Mouse (Mus musculus): Measurements from ENCODE around the gene Ip6k3.

The Ip6k3 gene

DNA sequence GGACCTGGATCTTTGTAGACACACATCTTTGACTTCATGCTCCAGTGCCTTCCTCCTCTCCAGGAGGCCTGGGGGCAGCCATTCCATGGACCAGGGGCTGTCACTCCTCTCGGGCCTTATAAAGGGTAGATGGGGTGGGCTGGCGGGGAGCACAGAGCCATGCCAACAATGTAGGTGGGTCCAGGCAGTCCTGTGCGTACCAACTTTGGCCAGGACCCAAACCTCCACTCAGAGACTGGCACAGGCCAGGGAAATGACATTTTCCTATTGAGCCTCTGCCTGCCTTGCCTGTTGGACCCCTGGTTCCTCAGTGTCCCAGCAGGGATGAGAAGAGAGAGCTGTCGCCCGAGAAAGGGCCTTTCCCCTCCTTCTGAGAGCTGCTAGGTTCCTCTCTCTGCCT lies 14.8 kb upstream of the Ip6k3 start:
- 79% methylated on average over 5 of the region's 5 CpGs for WGBS

DNA sequence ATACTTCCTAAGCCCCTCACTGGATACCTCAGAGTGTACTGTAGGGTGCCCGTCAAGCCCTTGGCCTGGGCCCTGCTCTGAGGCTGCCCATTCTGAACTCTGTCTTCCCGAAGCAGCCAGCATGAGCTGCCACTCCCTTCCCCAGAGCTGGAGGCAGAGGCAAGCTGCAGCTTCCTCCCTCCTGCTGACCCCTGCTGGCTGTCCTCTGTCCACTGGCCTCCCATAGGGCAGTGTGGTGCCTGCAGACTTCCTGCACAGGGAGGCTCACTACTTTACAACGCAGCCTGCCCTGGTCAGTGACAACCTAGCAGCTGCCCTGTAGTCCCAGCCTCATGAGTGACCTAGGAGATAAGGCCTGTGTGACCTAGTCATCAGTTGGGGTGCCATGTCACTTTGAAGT lies 14.1 kb upstream of the Ip6k3 start:
- WGBS: 64% methylated on average over 3 of the region's 3 CpGs

DNA sequence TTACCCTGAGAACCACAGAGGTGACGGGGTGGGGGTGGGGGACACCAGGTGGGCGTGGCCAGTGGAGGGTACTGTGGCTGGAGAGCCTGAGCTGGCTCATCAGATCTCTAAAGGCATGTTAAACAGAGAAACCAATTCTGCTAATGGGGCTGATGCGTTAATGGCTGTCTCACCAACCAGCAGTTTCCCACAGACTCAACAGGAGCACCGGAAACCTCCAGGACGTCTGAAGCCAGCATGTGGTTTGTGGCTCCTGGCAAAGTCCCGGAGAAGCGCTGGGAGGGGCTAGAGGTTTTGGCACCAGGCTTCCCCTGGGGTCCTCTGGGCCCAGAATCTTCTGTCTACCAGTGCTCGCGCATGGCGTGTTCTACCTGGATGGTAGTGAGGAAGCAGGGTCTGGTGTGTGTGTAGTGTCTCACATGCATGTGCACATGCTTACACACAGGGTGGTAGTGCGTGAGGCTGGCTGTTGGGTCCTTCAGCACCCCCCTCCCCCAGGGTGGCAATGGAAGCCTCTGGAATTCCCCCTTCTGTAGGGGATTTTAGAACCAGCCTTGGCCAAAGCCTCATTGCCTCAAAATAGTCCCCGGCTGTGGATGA lies 12.2 kb upstream of the Ip6k3 start:
- WGBS: 75% methylated on average over 12 of the region's 12 CpGs

DNA sequence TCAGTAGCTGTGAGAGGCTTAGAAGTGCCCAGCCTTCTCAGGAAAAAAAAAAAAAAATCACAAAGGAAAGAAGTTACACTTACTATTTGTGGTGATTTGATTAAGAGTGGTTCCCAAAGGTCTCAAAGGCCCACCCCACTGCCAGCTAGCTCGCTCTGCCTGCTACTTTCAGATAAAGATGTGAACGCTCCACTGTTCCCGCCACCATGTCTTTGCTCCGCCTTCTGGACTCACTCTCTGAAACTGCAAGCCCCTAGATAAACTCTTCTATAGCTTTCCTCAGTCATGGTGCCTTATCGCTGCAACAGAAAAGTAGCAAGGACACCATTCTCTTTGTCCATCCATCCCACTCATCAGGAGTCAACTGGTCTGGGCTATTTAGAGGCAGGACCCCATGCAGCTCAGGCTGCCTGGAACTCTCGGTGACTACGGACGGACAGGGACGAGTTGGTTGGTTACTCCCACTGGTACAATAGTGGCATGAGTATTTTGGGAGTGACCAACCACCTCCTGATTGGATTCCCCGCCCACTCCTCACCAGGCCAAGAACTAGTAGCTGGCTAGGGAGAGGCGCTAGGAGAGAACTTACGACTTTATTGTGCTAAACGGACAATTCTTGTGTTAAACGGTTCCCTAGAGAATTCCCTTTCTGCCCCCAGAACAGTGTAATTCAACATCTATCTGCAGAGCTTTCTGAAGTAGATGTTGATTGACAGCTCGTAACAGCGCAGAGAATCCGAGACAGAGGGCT lies 11.0 kb upstream of the Ip6k3 start:
- WGBS: 93% methylated on average over 17 of the region's 17 CpGs

DNA sequence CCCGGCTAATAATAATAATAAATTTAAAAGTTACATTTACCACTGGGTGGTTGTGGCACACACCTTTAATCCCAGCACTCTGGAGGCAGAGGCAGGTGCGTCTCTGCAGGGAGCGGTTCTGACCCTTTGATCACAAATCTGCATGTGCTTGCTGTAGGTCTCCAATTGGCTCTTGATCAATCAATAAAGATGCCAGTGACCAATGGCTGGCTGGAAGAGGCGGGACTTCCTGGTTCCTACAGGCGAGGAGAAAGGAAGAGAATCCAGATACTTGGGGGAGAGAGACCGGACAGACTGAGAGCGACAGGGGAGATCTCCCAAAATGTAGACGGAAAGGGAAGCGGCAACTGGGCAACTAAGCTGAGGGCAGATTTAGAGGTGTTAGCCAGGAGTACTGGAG lies 10.4 kb upstream of the Ip6k3 start:
- 87% methylated on average over 9 of the region's 9 CpGs for WGBS

DNA sequence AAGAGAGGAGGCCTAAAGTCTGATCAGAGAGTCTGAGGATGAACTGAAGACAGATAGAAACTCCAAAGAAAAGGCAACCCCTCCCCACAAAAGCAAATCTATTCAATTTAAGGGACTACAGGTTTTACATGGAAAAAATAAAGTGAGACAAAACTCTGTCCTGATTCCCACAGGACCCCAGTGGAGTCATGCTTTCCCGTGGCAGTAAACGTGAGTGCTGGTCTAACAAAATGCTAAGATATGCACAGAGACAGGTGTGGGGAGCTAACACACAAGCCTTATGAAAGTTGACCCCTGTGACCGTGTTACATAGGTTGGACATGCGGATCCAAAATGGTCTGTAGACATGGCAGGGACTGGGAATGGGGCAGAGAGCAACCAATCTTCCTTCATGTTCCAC lies 9.2 kb upstream of the Ip6k3 start:
- 96% methylated on average over 4 of the region's 4 CpGs for WGBS

DNA sequence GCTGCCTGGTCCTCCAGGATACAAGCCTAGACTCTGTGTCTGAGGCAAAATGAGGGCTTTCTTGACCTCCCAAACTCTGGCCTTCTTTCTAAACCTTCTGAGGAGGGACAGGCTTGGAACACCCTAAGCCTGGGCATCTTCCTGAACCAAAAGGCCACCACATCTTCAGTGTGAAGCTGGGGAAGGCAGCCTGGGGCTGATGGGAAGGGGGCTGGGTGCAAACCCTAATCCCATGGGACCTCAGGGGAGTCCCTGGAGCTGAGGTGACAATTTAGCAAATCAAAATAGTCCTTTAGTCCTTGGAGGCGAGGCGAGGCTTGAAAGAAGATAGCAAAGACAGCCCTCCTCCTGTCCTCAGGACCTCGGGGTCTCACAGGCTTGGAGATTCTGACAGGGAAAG lies 8.7 kb upstream of the Ip6k3 start:
- WGBS: 82% methylated on average over 3 of the region's 3 CpGs

DNA sequence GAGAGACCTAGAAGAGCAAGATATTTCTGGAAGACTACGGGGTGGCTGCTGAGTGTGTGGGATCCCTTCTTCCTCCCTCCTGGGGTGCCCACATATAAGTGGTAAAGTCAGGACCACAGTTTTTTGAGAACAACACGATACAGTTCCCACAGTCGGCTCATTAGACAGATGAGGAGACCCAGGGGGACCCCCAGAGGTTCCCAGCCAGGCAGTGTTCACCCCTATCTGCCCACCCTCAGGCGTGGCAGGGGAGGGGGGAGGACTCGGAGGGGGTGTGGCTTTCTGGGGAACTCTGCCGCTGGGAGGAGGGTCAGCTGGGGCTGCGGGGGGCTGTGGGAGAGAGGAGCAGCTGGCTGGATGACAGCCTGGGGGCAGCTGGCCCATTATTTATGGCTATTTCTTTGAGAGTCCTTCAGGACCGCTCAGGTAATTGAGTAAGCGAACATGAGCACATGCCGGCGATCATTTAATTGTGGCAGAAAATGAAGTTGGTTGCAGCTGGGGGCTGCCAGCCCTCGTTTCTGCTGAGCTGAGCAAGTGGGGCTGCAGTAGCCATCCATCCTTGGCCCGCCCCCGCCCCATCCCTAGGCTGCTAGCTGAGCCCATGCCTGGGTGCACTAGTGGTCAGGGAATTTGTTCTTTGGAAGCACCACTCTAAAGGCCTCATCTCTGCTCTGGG lies 7.7 kb upstream of the Ip6k3 start:
- 38% methylated on average over 14 of the region's 14 CpGs for WGBS

DNA sequence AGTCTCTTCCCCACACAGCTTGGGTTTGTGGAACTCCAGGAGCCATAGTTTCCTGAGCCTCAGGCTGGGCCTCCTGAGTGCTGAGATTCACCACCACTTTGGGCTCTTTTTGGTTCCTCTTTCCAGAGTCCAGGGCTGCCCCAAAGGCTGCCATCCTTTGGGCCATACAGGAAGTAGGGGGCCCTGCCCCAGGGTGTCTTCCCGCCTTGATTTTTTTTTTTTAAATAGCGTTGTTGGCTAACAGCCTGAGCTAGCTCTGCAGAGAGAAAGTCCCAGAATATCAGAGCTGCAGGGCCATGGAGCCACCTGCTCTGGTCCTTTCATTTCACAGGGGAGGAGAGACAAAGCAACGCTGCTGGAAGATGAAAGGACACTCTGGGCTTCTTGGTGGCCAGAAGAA lies 6.1 kb upstream of the Ip6k3 start:
- 38% methylated on average over 3 of the region's 3 CpGs for WGBS

DNA sequence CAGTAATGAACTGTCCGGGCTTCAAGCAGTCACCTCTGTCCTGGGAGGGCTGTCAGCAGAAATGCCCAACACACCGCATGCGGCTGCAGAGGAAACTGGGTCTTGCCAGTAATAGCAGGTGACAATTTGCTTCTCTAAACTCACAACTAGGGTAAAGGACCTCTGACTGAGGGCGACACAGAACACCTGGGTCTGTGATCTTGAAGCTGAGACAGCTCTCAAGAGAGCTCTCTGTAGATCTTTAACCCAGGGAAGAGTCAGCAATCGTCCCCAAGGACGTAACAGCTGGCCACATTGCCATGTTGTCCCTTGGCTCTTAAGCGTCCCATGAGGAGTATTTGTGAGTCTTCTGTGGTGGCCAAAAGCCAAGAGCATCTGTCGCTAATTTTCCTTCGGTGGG lies 4.9 kb upstream of the Ip6k3 start:
- 81% methylated on average over 9 of the region's 9 CpGs for WGBS

DNA sequence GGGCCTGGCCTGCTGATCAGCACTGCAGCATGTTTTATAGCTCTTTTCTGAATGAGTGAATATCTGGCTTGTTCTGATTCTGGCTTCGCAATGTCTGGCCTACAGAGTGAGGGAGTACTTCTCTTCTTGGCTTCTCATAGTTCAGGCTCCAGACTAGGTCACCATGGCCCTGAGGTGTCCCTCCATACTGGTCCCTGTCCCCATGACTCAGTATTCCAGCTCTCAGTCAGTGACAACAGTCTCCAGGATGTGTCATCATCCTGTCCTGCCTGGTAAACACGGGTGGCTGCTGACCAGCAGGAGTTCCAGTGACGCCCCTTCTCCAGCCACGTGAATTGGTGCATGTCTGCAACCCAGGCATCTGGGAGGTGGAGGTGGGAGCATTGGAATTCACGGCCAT lies 3.5 kb upstream of the Ip6k3 start:
- 75% methylated on average over 5 of the region's 5 CpGs for WGBS

DNA sequence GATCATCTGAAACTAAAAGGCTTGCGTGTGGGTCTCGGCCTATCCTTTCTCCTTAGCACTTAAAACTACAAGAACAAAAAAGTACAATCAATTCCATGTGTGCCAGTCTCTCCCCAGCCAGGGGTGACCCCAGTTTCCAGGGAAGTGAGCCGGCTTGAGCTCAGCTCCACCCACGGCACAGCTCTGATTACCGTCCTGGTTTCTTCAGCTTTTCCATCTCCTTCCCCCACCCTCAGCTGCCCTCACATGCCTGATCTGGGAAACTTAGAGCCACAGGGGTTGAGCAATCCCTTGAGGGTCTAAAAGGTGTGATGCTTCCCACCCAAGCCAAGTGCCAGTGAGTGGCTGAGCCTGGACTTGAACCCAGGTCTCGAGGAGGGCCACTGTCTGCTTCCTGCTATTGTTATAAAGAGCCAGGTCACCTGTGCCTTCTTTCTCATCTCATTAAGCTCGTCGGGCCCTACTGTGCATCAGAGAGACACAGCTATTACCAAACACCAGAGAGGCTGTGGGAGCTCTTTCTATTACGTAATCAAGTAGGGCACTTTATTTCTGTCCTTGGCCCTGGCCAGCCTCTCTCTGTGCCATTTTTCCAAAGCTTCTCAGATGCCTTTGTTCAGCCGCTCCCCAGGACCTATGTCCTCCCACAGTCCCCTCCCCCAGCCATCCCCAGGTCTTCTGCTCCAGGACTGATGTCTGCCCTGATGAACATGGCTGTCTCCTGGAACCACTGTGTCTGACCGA lies 2.5 kb upstream of the Ip6k3 start:
- WGBS: 70% methylated on average over 11 of the region's 11 CpGs

DNA sequence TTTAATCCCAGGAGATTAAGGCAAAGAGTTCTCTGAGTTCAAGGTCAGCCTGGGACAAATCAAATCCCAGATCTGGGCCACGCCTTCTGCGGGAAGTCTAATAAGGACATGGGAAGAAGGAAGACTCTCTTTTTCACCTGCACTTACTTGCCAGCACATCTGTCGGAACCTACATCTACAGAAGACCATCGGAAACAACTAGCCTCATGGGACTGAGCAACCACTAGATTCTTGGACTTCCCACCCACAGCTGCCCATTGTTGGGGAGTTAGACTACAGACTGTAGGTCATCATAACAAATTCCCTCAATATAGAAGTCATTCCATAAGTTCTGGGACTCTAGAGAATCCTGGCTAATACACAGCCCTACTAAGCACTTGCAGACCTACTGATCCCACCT lies 974 bp upstream of the Ip6k3 start:
- WGBS: over 99% methylated on average over 4 of the region's 4 CpGs

DNA sequence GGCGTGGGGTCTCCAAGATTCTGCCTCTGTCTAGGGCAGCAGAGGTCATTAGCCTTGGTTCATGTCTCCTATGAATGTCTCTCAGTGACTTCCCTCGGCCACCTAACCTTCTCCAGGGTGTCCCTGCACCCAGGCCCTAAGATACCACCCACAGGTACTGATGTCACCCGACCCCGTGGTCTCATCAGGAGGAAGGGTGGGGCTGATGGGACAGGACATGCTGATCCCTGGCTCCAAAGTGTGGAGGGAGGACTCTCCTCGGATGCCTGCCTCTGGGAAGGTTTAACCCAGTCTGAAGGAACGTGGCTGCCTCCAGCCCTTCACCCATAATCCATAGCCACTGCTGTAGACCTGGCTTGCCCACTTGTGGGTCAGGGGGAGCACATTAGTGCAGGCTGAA lies 694 bp downstream of the Ip6k3 start:
- 86% methylated on average over 6 of the region's 6 CpGs for WGBS

DNA sequence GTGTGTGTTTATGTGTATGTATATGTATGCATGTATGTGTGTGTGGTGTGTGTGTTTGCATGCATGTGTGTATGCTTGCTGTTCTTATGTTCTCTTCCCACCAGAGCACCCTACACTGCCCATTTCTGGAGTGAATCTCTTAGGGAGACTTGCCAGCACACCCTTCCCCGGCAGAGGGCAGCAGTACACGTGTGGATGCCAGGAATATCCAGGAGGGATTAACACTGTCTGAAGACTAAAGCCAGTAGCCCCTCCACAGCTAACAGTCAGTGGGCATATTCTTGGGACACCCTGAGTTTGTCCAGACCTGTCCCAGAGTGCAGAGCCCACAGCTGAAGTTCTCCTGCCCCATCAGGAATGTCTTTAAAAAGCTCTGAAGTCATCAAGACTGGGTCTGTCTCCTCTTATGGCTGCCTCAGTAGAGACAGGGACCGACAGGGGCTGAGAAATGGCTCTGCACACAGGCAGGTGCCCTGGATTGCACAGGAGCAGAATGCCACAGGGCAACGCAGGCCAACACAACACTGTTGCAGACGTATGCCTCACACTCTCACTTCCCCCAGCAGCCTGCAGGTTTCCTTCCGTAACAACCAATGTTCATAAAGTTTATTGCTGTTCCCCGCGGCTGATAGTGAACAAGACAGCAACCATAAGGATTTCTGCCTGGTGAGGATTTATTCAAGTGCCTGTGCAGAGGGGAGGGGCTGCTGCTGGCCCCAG lies 2.4 kb downstream of the Ip6k3 start:
- 51% methylated on average over 8 of the region's 8 CpGs for WGBS

DNA sequence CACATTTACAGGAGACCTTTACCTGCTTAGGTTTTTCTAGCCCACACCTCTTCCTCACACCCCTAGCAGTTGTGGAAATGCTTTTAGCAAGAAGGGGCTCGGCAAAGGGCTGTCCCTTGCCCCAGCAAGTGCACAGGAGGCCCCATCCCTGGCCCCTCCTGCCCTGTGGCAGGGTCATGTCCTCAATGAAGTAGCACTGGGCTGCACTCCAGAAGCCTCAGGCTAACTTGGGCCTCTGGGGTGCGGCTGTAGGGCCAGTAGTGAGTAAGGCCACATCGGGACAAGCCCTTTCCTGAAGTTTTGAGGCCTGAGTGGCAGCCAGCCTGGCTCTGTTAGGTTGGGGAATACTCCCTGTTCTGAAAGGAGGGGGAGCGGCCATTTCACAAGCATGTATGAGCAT lies 6.7 kb downstream of the Ip6k3 start:
- 79% methylated on average over 4 of the region's 4 CpGs for WGBS

DNA sequence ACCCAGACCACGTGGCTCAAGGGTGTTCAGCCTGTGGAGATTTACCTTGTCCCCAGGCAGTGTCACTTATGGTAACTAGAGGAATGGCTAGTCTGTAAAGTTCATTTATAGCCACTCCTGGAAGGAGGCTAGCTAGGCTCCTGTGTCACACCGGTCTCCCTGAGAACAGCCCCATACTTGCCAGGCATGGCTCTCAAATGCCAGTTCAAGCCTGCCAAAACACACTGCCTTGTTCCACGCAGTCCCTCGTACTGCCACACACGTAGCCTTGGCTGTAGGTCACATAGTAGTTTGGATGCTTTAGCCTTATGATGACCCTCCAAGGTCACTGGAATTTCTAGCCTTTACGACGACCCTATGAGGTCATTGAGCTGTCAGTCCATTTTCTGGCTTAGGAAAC lies 8.4 kb downstream of the Ip6k3 start:
- 84% methylated on average over 7 of the region's 7 CpGs for WGBS

DNA sequence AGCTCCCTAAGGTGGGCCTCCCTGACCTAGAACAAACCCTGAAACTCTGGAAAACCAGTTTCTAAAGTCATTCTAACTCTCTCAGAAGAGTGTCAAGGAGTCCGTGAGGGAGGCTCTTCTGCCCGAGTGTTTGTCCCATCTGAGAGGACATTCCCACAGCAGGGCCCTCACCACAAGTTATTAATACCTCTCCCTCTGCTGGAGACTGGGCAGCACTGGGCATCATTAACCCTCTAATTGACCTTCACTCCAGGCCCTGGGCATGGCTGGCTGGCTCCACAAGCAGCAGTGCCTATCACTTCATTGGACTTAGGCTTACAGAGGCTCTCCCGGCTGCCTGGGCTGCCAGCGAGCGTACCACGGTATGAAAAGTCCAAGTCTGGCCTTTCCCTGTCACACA lies 9.2 kb downstream of the Ip6k3 start:
- WGBS: 94% methylated on average over 6 of the region's 6 CpGs

DNA sequence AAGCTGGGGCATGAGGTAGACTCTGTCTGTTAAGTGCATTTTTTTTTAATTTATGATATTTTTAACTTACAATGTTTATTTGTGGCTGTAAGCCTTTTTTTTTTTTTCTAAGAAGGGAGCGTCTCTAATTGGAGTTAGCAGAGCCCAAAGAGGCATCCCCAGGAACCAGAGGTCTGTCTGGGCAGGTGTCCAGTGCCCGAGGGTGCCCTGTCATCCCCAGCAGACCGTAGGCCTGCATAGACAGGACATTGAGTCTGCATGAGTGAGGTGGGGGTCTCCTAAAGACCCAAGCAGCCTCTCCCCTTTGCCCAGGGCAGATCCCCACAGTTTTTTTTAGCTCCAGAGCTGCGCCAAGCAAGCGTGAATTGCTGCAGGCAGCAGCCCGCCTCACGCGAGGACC lies 11.8 kb downstream of the Ip6k3 start:
- WGBS: 82% methylated on average over 8 of the region's 8 CpGs

DNA sequence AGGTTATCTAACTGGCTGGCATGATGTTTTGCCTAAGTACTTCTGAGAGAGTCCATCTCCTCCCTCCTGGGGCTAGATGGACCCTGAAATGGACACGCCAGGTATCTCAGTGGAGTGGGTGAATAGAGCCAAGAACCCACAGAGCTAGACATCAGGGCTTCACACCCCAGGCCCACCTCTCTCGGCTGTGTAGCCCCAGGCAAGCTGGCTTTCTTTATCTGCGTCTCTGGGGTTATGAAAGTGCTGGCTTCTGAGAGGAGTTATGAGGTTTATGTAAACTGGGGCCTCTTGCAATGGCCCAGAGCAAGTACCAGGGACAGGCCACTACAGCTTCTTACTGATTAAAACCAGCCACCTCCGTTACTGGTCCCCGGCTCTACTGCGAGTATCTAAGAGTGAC lies 12.7 kb downstream of the Ip6k3 start:
- WGBS: 88% methylated on average over 6 of the region's 6 CpGs

DNA sequence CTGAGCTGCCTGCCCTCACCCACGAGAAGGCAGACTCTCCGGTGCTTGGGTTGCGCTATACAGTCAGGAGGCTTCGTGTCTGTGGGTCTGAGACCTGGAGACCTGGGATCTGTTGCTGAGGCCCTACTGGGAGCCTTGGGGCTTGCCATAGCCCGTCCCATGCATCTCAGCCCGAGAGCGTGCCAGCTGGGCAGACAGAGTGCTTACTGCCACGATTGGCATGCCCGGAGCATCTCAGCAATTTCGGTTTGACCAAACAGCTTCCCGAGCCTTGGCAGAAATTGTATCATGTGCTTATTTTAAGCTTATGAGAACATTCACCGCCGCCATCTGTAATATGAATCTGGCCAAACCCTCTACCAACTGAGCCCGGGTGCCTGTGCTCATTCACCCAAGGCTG lies 13.3 kb downstream of the Ip6k3 start:
- 63% methylated on average over 14 of the region's 14 CpGs for WGBS

DNA sequence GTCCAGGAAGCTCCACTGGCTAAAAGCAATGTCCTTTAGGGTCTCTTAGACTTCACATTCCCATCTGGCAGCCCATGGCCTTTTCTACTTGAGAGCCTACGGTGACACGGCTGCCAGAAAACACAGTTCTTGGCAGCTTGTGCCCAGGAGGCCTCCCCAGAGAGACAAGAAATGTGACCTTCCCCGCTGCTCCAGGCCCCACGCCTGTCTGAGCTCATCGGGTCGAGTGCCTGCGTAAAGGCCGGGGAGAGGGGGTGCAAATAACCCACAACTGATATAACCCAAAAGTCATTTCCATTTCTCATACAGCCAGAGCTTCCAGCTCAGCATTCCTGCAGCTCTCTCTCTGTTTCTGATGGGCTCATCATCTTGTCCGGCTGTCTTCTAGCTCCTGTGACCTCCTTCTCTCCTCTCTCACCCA lies 13.8 kb downstream of the Ip6k3 start:
- WGBS: 74% methylated on average over 9 of the region's 9 CpGs

All from cerebral cortex, adult 2 months (tissue).